Mouse (Mus musculus) heart, embryonic 13.5 days (tissue): ENCODE results near the gene Saysd1. TPM values are rescaled to one million over a fixed set of nuclear protein-coding genes. Genes with fewer than 3 reads are reported as not detected.

Source experiments
- ATAC-seq: fragments of 200-750 bp; cut with Nextera tagmentation; 2 replicates; pipeline ENCODE4 v1.8.0; 2017; ENCODE audit warnings: moderate TSS enrichment; ENCODE audit not compliant: insufficient number of reproducible peaks, low FRiP score, low TSS enrichment; ENCODE audit errors: extremely low read depth
- H3K27ac ChIP-seq: fragments of 300-500 bp; sonication (generic); replicated peaks from 2 replicates; pipeline ENCODE4 v1.5.1; 2015; ENCODE audit warnings: moderate library complexity, mild to moderate bottlenecking, inconsistent platforms
- H3K27me3 ChIP-seq: fragments of 300-500 bp; sonication (generic); replicated peaks from 2 replicates; pipeline ENCODE4 v1.6.1; 2015; ENCODE audit warnings: mild to moderate bottlenecking, inconsistent platforms
- H3K36me3 ChIP-seq: fragments of 300-500 bp; sonication (generic); 2 replicates; pipeline ENCODE4 v1.6.1; 2015; ENCODE audit warnings: mild to moderate bottlenecking, inconsistent platforms
- H3K4me1 ChIP-seq: fragments of 300-500 bp; sonication (generic); 2 replicates; pipeline ENCODE4 v1.6.1; 2015; ENCODE audit warnings: inconsistent platforms
- H3K4me2 ChIP-seq: fragments of 300-500 bp; sonication (generic); 2 replicates; pipeline ENCODE4 v1.6.1; 2015; ENCODE audit warnings: inconsistent platforms, mild to moderate bottlenecking, moderate library complexity
- H3K4me3 ChIP-seq: fragments of 300-500 bp; sonication (generic); 2 replicates; pipeline ENCODE4 v1.5.1; 2015; ENCODE audit warnings: moderate library complexity, mild to moderate bottlenecking, inconsistent platforms
- H3K9ac ChIP-seq: fragments of 300-500 bp; sonication (generic); 2 replicates; pipeline ENCODE4 v1.6.1; 2015; ENCODE audit warnings: inconsistent platforms, mild to moderate bottlenecking, moderate library complexity
- H3K9me3 ChIP-seq: fragments of 300-500 bp; sonication (generic); 2 replicates; pipeline ENCODE4 v1.6.1; 2016; ENCODE audit warnings: inconsistent platforms
- WGBS: fragments of 180-500 bp; shearing (Covaris S2); methylation state at CpG from one replicate; pipeline ENCODE4 v1.1.7; 2015; ENCODE audit warnings: mixed read lengths; 5-methylcytosine and 5-hydroxymethylcytosine counted together
- polyA plus RNA-seq: library from polyadenylated mRNA; unstranded; fragments of >200 nt; fragmentation: Nextera tagmentation; extraction: Ambion mirVana; gene quantifications from 2 replicates; pipeline ENCODE4 v1.2.1, GENCODE M21; 2015

Saysd1 gene
- 8.0 and 9.9 TPM in 2 replicates for polyA plus RNA-seq

GRCm38 (mm10) chr14:20138484-20139355, at the start of gene Saysd1:
Gene Saysd1, minus strand, starts transcription at chr14:20138534.
- Histone ChIP-seq H3K36me3 (peaks cover 14% of the 10 kb centered on the region; the same call in 1 of the 2 replicates), H3K9me3 (no peaks in the 10 kb centered on the region), H3K27ac (no peak within 1 kb of the TSS), H3K4me1 (peaks cover 7% of the 10 kb centered on the region), H3K4me2 (no peak within 1 kb of the TSS), H3K4me3 (no peak within 1 kb of the TSS), H3K27me3 (no peaks in the 10 kb centered on the region), H3K9ac (no peak within 1 kb of the TSS)
- no peak for ATAC-seq
- 71% methylated on average over 16 of the region's 16 CpGs for WGBS

GRCm38 (mm10) chr14:20185426-20185825, 47.1 kb upstream of the Saysd1 start:
- no peak overlapping the region for H3K27ac ChIP-seq
- H3K4me3 ChIP-seq = no peak overlapping the region
- H3K9me3 ChIP-seq = no peaks in the 10 kb centered on the region
- ATAC-seq = no peak
- no peaks in the 10 kb centered on the region for H3K27me3 ChIP-seq
- H3K4me1 ChIP-seq = peaks cover 12% of the 10 kb centered on the region
- H3K36me3 ChIP-seq = no peaks in the 10 kb centered on the region
- H3K4me2 ChIP-seq = no peak overlapping the region
- WGBS = 72% methylated on average over 9 of the region's 9 CpGs
- H3K9ac ChIP-seq = no peak overlapping the region

GRCm38 (mm10) chr14:20183701-20184100, 45.4 kb upstream of the Saysd1 start:
- 69% methylated on average over 5 of the region's 5 CpGs for WGBS
- H3K4me3 ChIP-seq = no peak overlapping the region
- ATAC-seq = no peak
- no peak overlapping the region for H3K27ac ChIP-seq
- H3K36me3 ChIP-seq = no peaks in the 10 kb centered on the region
- H3K9me3 ChIP-seq = no peaks in the 10 kb centered on the region
- peaks cover 5% of the 10 kb centered on the region; the same call in 1 of the 2 replicates for H3K27me3 ChIP-seq
- peaks cover 29% of the 10 kb centered on the region for H3K4me1 ChIP-seq
- H3K4me2 ChIP-seq = no peak overlapping the region
- no peak overlapping the region for H3K9ac ChIP-seq

- Histone ChIP-seq H3K36me3 (no peaks in the 10 kb centered on the region), H3K27me3 (peaks cover 5% of the 10 kb centered on the region; the same call in 1 of the 2 replicates), H3K27ac (no peak overlapping the region), H3K4me2 (no peak overlapping the region), H3K9me3 (no peaks in the 10 kb centered on the region), H3K9ac (no peak overlapping the region), H3K4me1 (peaks cover 33% of the 10 kb centered on the region), H3K4me3 (no peak overlapping the region)
- ATAC-seq = no peak
- WGBS = 79% methylated on average over 7 of the region's 7 CpGs
Measured at GRCm38 (mm10) chr14:20182596-20182995, 44.3 kb upstream of the Saysd1 start.

- H3K27ac ChIP-seq = no peak within 1 kb of the TSS
- no peaks in the 10 kb centered on the region for H3K9me3 ChIP-seq
- H3K9ac ChIP-seq = peak within 1 kb of the TSS; percentile 75
- H3K4me3 ChIP-seq = peak within 1 kb of the TSS; percentile 64
- no peaks in the 10 kb centered on the region for H3K36me3 ChIP-seq
- peaks cover 5% of the 10 kb centered on the region; the same call in 1 of the 2 replicates for H3K27me3 ChIP-seq
- under 1% methylated on average over 36 of the region's 36 CpGs for WGBS
- ATAC-seq = peak; percentile 82
- peaks cover 37% of the 10 kb centered on the region for H3K4me1 ChIP-seq
- peak within 1 kb of the TSS; percentile 94 for H3K4me2 ChIP-seq
Measured at GRCm38 (mm10) chr14:20181466-20181921, 43.2 kb upstream of the Saysd1 start, which contains the start of gene Kcnk5. Gene Kcnk5, minus strand, starts transcription at chr14:20181809.

- H3K4me1 ChIP-seq = peaks cover 37% of the 10 kb centered on the region
- H3K27me3 ChIP-seq = peaks cover 5% of the 10 kb centered on the region; the same call in 1 of the 2 replicates
- H3K9ac ChIP-seq = peak overlapping the region; percentile 75
- H3K36me3 ChIP-seq = no peaks in the 10 kb centered on the region
- peak overlapping the region; percentile 94 for H3K4me2 ChIP-seq
- no peak for ATAC-seq
- H3K9me3 ChIP-seq = no peaks in the 10 kb centered on the region
- peak overlapping the region; percentile 64 for H3K4me3 ChIP-seq
- under 1% methylated on average over 24 of the region's 24 CpGs for WGBS
- no peak overlapping the region for H3K27ac ChIP-seq
Measured at GRCm38 (mm10) chr14:20180751-20181162, 42.4 kb upstream of the Saysd1 start.

GRCm38 (mm10) chr14:20180304-20180703, 42.0 kb upstream of the Saysd1 start:
- H3K9me3 ChIP-seq = no peaks in the 10 kb centered on the region
- no peak overlapping the region for H3K27ac ChIP-seq
- H3K4me3 ChIP-seq = peak overlapping the region; percentile 64
- peak overlapping the region; percentile 75 for H3K9ac ChIP-seq
- H3K27me3 ChIP-seq = peaks cover 5% of the 10 kb centered on the region; the same call in 1 of the 2 replicates
- H3K4me1 ChIP-seq = peaks cover 37% of the 10 kb centered on the region
- no peaks in the 10 kb centered on the region for H3K36me3 ChIP-seq
- no peak for ATAC-seq
- H3K4me2 ChIP-seq = peak overlapping the region; percentile 94
- WGBS = 11% methylated on average over 6 of the region's 6 CpGs

- Histone ChIP-seq H3K36me3 (no peaks in the 10 kb centered on the region), H3K4me3 (peak overlapping the region; percentile 64), H3K9me3 (no peaks in the 10 kb centered on the region), H3K27me3 (peaks cover 5% of the 10 kb centered on the region; the same call in 1 of the 2 replicates), H3K9ac (no peak overlapping the region), H3K4me2 (peak overlapping the region; percentile 94), H3K27ac (no peak overlapping the region), H3K4me1 (peaks cover 37% of the 10 kb centered on the region)
- no peak for ATAC-seq
- WGBS = 65% methylated on average over 5 of the region's 5 CpGs
Measured at GRCm38 (mm10) chr14:20179731-20180280, 41.5 kb upstream of the Saysd1 start.

- Histone ChIP-seq H3K4me1 (peaks cover 37% of the 10 kb centered on the region), H3K4me3 (peak overlapping the region; percentile 64; the same call in 1 of the 2 replicates), H3K9me3 (no peaks in the 10 kb centered on the region), H3K9ac (no peak overlapping the region), H3K27me3 (peaks cover 5% of the 10 kb centered on the region; the same call in 1 of the 2 replicates), H3K4me2 (peak overlapping the region; percentile 94), H3K36me3 (no peaks in the 10 kb centered on the region), H3K27ac (no peak overlapping the region)
- ATAC-seq = no peak
- 42% methylated on average over 3 of the region's 3 CpGs for WGBS
Measured at GRCm38 (mm10) chr14:20179080-20179479, 40.7 kb upstream of the Saysd1 start.

- H3K4me2 ChIP-seq = no peak overlapping the region
- no peak overlapping the region for H3K4me3 ChIP-seq
- H3K4me1 ChIP-seq = peaks cover 37% of the 10 kb centered on the region
Measured at GRCm38 (mm10) chr14:20178593-20178992, 40.3 kb upstream of the Saysd1 start.

GRCm38 (mm10) chr14:20177494-20178123, 39.3 kb upstream of the Saysd1 start:
- H3K4me3 ChIP-seq = no peak overlapping the region
- peaks cover 5% of the 10 kb centered on the region; the same call in 1 of the 2 replicates for H3K27me3 ChIP-seq
- H3K9me3 ChIP-seq = no peaks in the 10 kb centered on the region
- WGBS = 76% methylated on average over 9 of the region's 9 CpGs
- H3K4me2 ChIP-seq = no peak overlapping the region
- H3K9ac ChIP-seq = no peak overlapping the region
- peaks cover 47% of the 10 kb centered on the region for H3K4me1 ChIP-seq
- no peak overlapping the region for H3K27ac ChIP-seq
- H3K36me3 ChIP-seq = no peaks in the 10 kb centered on the region
- no peak for ATAC-seq

More at GRCm38 (mm10) chr14:20178593-20178992, 40.3 kb upstream of the Saysd1 start:
- ATAC-seq = no peak
- 40% methylated on average over 4 of the region's 4 CpGs for WGBS
- Histone ChIP-seq H3K27me3 (peaks cover 5% of the 10 kb centered on the region; the same call in 1 of the 2 replicates), H3K27ac (no peak overlapping the region), H3K36me3 (no peaks in the 10 kb centered on the region), H3K9me3 (no peaks in the 10 kb centered on the region), H3K9ac (peak overlapping the region; percentile 48; the same call in 1 of the 2 replicates)
